ENCODE assay signal across 8 mouse cellular contexts in the genomic region with DNA sequence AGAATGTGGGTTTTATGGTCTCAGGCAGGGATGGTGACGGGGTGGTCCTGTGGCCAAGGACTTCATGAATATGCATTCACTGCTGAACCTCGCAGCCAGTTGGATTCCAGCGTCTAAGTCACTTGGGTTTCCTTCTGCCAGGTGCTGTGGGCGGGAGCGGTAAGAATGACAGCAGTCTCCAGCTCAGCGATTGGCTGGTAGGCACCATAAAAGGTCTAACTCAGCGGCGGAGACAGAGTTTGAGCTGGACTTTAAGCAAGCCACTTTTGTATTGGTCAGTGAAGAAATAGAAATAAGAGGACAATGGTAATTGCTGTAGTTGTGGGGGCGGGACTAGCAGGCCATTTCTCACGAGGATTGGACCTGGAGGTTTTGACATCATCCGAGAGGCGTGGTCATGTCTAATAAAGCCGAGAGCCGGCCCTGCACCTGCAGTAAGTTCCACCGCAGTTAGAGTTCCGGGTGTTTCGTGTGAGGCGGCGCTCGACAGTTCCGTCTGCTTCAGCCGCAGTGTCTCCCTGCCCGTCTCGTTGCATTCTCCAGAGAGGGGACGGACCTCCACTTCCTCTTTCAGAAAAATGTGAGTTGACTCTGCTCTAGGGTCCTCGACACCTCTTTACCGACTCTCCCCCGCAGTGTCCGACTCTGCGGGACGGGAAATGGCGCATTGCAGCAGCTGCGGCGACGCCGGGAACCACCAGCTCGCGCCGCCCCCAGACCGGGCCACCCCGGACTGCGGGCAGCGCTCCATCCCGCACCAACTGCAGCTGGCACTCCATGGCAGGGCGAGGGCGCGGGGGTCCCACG. TPM values are rescaled to one million over a fixed set of nuclear protein-coding genes. Genes with fewer than 3 reads are reported as not detected.
DNase-seq lines count a peak whose midpoint lies in the region; ATAC-seq and TF ChIP-seq lines count a peak whose summit lies in the region.

TSS of gene Vamp1 (plus strand) at position 404 of the 807 bp plus-strand sequence.

- H3K27me3 ChIP-seq in G1E (ENCODE audit: insufficient read depth, low read length): peaks cover 29% of the 10 kb centered on the region
- H3K27me3 ChIP-seq in forebrain, embryonic 16.5 days (replicated peaks; ENCODE audit: control insufficient read depth, insufficient read depth, low read length): peaks cover 11% of the 10 kb centered on the region
- H3K27me3 ChIP-seq in lung, embryonic 14.5 days (ENCODE audit: insufficient read depth, low read length): peaks cover 5% of the 10 kb centered on the region
- no peaks in the 10 kb centered on the region for H3K27me3 ChIP-seq in thymus, adult 2 months (ENCODE audit: control insufficient read depth, insufficient read depth, low read length)

- no peak for TF ChIP-seq CTCF in G1E (IDR thresholded peaks at IDR 0.05; ENCODE audit: low read depth, low read length)
- TF ChIP-seq CTCF in layer of hippocampus, adult 2 months (conservative IDR thresholded peaks at IDR 0.05): peak; percentile 13
- TF ChIP-seq CTCF in lung, embryonic 14.5 days (IDR thresholded peaks at IDR 0.05; ENCODE audit: low read depth): no peak
- no peak for TF ChIP-seq CTCF in olfactory bulb, adult 2 months (IDR thresholded peaks at IDR 0.05; ENCODE audit: insufficient read depth, low read depth, low read length)
- TF ChIP-seq CTCF in thymus, adult 2 months (IDR thresholded peaks at IDR 0.05; ENCODE audit: borderline replicate concordance, control insufficient read depth, extremely low read depth, insufficient read depth, low read length, poor library complexity): no peak

- DNase-seq in G1E (ENCODE audit: low spot score): peak; percentile 97
- DNase-seq in cerebellum, adult 18-20 months: peak; percentile 95
- peak; percentile 91 to 93 for DNase-seq in heart, postnatal 36 days
- DNase-seq in layer of hippocampus, adult 2 months (ENCODE audit: low spot score in 2 of 2): peak; percentile 90 to 95
- peak; percentile 97 for DNase-seq in lung, embryonic 14.5 days
- peak; percentile 91 for DNase-seq in thymus, adult 2 months

- H3K4me1 ChIP-seq in G1E (ENCODE audit: insufficient read depth, low read depth, low read length): peaks cover 30% of the 10 kb centered on the region
- H3K4me1 ChIP-seq in forebrain, embryonic 16.5 days (replicated peaks; ENCODE audit: control insufficient read depth, insufficient read depth, low read length): peaks cover 6% of the 10 kb centered on the region
- no peaks in the 10 kb centered on the region for H3K4me1 ChIP-seq in lung, embryonic 14.5 days (ENCODE audit: insufficient read depth)
- H3K4me1 ChIP-seq in olfactory bulb, adult 2 months (ENCODE audit: control insufficient read depth, insufficient read depth, low read length): no peaks in the 10 kb centered on the region
- peaks cover 32% of the 10 kb centered on the region for H3K4me1 ChIP-seq in thymus, adult 2 months (replicated peaks; ENCODE audit: control insufficient read depth, insufficient read depth, low read length)

- peak; percentile 90 for TF ChIP-seq POLR2A in olfactory bulb, adult 2 months (IDR thresholded peaks at IDR 0.05; ENCODE audit: insufficient read depth, low read depth, low read length)
- peak; percentile 95 for TF ChIP-seq POLR2A in thymus, adult 2 months (IDR thresholded peaks at IDR 0.05; ENCODE audit: control insufficient read depth, extremely low read depth, insufficient read depth, low read length, poor library complexity)

- intact Hi-C loops in heart, postnatal 36 days (cut with DNase I): loop anchor here (5.0 kb wide), 1 partner anchor 152 kb away; no protein-coding TSS in a partner anchor

- H3K27ac ChIP-seq in forebrain, embryonic 16.5 days (ENCODE audit: low read length): peak within 1 kb of the TSS; percentile 84
- H3K27ac ChIP-seq in layer of hippocampus, adult 2 months: peak within 1 kb of the TSS; percentile 96
- peak within 1 kb of the TSS; percentile 69; the same call in 1 of the 2 replicates for H3K27ac ChIP-seq in lung, embryonic 14.5 days (ENCODE audit: low read depth)
- H3K27ac ChIP-seq in olfactory bulb, adult 2 months (ENCODE audit: insufficient read depth, low read depth, low read length): peak within 1 kb of the TSS; percentile 88
- peak within 1 kb of the TSS; percentile 93 for H3K27ac ChIP-seq in thymus, adult 2 months (ENCODE audit: control insufficient read depth, insufficient read depth, low read length)

- WGBS in forebrain, embryonic 16.5 days: under 1% methylated on average over 45 of the region's 48 CpGs
- WGBS in lung, embryonic 14.5 days: under 1% methylated on average over 48 of the region's 48 CpGs
- under 1% methylated on average over 48 of the region's 48 CpGs for WGBS in olfactory bulb, adult 2 months
- WGBS in thymus, adult 2 months: under 1% methylated on average over 48 of the region's 48 CpGs

- peak within 1 kb of the TSS; percentile 79 for H3K4me3 ChIP-seq in G1E (ENCODE audit: low read depth, low read length)
- H3K4me3 ChIP-seq in forebrain, embryonic 16.5 days (replicated peaks; ENCODE audit: low read length): peak within 1 kb of the TSS; percentile 81
- H3K4me3 ChIP-seq in layer of hippocampus, adult 2 months: peak within 1 kb of the TSS; percentile 78
- peak within 1 kb of the TSS; percentile 61 for H3K4me3 ChIP-seq in lung, embryonic 14.5 days (ENCODE audit: low read depth, low read length)
- peak within 1 kb of the TSS; percentile 96 for H3K4me3 ChIP-seq in olfactory bulb, adult 2 months (ENCODE audit: insufficient read depth, low read depth, low read length)
- peak within 1 kb of the TSS; percentile 97 for H3K4me3 ChIP-seq in thymus, adult 2 months (ENCODE audit: control insufficient read depth, insufficient read depth, low read length)

- H3K9me3 ChIP-seq in G1E (replicated peaks): no peaks in the 10 kb centered on the region
- H3K9me3 ChIP-seq in forebrain, embryonic 16.5 days (ENCODE audit: control insufficient read depth, low read length): no peaks in the 10 kb centered on the region
- H3K9me3 ChIP-seq in lung, embryonic 14.5 days (ENCODE audit: low read depth, low read length): no peaks in the 10 kb centered on the region

- peak within 1 kb of the TSS; percentile 83 for H3K9ac ChIP-seq in forebrain, embryonic 16.5 days (replicated peaks; ENCODE audit: low read depth, low read length)
- peak within 1 kb of the TSS; percentile 71 for H3K9ac ChIP-seq in lung, embryonic 14.5 days

- peak within 1 kb of the TSS; percentile 98 for H3K4me2 ChIP-seq in forebrain, embryonic 16.5 days (ENCODE audit: low read length)
- H3K4me2 ChIP-seq in lung, embryonic 14.5 days: peak within 1 kb of the TSS; percentile 88

- H3K36me3 ChIP-seq in G1E (replicated peaks): peaks cover 29% of the 10 kb centered on the region
- H3K36me3 ChIP-seq in forebrain, embryonic 16.5 days (ENCODE audit: control insufficient read depth, insufficient read depth): no peaks in the 10 kb centered on the region
- no peaks in the 10 kb centered on the region for H3K36me3 ChIP-seq in lung, embryonic 14.5 days (ENCODE audit: insufficient read depth)
- peaks cover 26% of the 10 kb centered on the region for H3K36me3 ChIP-seq in thymus, adult 2 months (ENCODE audit: control insufficient read depth, insufficient read depth, low read length)

- ATAC-seq in G1E (ENCODE audit: extremely low read depth, insufficient number of reproducible peaks, low FRiP score, poor library complexity, severe bottlenecking): peak; percentile 93
- peak; percentile 97 for ATAC-seq in forebrain, embryonic 16.5 days
- peak; percentile 96 for ATAC-seq in lung, embryonic 14.5 days (ENCODE audit: insufficient read depth)

RNA-seq across cellular contexts. Expression of gene Vamp1, which starts in this region (rescaled TPM):
- total RNA-seq in G1E (2014; fragmentation: Nextera tagmentation) (21.9 and 30.2 TPM in 2 replicates), G1E (2017) (6.1 and 7.9 TPM in 2 replicates)
- 1.9 and 2.8 TPM in 2 replicates for polyA plus RNA-seq in G1E (2012)
- 5.5 and 7.3 TPM in 2 replicates for polyA plus RNA-seq in forebrain, embryonic 16.5 days (2015; fragmentation: Nextera tagmentation; extraction: Ambion mirVana)
- total RNA-seq in heart, postnatal 36 days (2021): 1 to 10 TPM; 5.0 to 6.5 TPM
- total RNA-seq in layer of hippocampus, adult 2 months (2021): 10 to 100 TPM; 83.5 to 83.6 TPM
- 2.4 and 2.6 TPM in 2 replicates for polyA plus RNA-seq in lung, embryonic 14.5 days (2014; fragmentation: Nextera tagmentation; extraction: Ambion mirVana)
- 312 and 918 TPM in 2 replicates for polyA plus RNA-seq in olfactory bulb, adult 2 months (2012; ENCODE audit: insufficient read depth, insufficient read length, low replicate concordance, missing spikeins)
- 372 and 423 TPM in 2 replicates for polyA plus RNA-seq in thymus, adult 2 months (2012; rRNA removed)

Comparison
In these comparisons a context has a peak if more than half of its experiments do, and no peak if none do; other contexts are left out.
1. Peak in every context shown above with its lines: DNase-seq, ATAC-seq, H3K4me3 ChIP-seq and H3K27ac ChIP-seq.
2. RNA of gene Vamp1 (polyA plus RNA-seq): 372 to 423 TPM in thymus, adult 2 months and 312 to 918 TPM in olfactory bulb, adult 2 months; 5.5 to 7.3 TPM in forebrain, embryonic 16.5 days, 1.9 to 2.8 TPM in G1E and 2.4 to 2.6 TPM in lung, embryonic 14.5 days; every median in the first group is over 10 times any median in the second.